In the genomic region with DNA sequence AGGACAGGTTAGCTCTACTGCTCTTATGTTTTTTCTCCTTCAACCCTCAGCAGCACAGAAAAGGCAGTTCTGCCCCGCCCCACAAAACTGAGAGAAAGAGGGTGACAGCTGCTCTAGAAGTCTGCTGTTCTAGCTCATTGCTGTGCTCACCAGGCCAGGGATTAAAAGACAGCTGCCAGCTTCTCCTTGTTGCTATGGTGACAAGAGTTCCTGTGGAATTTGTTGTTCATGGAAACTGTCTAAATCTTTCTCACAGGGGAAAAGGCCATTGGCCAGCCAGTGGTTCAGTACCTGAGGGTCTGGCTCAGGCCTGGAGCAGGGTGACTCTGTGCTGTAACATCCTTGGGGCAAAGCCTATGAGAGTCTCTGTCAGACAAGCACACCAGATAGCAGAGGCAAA, we compare ENCODE assay signal across 13 mouse cellular contexts.
DNase-seq lines count a peak whose midpoint lies in the region; ATAC-seq lines count a peak whose summit lies in the region.
"Had no signal": no experiment of that assay in that cellular context is flagged by ENCODE, and none has a peak within 500 bp of the region (broad histone marks: within the 10 kb centered on the region; RNA-seq: fewer than 3 reads in every experiment).

No protein-coding gene starts in this region.

- H3K9ac ChIP-seq in forebrain, embryonic 14.5 days (ENCODE audit: low read length): no peak overlapping the region
- H3K9ac ChIP-seq: liver, embryonic 12.5 days; stomach, embryonic 15.5 days had no signal

- no peak overlapping the region for H3K27ac ChIP-seq in forebrain, embryonic 14.5 days (ENCODE audit: low read depth, low read length)
- H3K27ac ChIP-seq: liver, embryonic 12.5 days; stomach, embryonic 15.5 days had no signal

- H3K9me3 ChIP-seq in forebrain, embryonic 14.5 days (replicated peaks; ENCODE audit: control insufficient read depth, low read length): no peaks in the 10 kb centered on the region
- H3K9me3 ChIP-seq: liver, embryonic 12.5 days; stomach, embryonic 15.5 days had no signal

- WGBS in forebrain, embryonic 14.5 days: 35% methylated on average over 1 of the region's 1 CpGs

- intact Hi-C loops in gastrocnemius, postnatal 14 days (cut with DNase I; ENCODE audit: low total_unique reads): no loop called here

- ATAC-seq in forebrain, embryonic 14.5 days: peak; percentile 46; the same call in 1 of the 2 replicates
- ATAC-seq in erythroblast, adult 5-6 weeks (replicated peaks; ENCODE audit: low FRiP score, poor library complexity, severe bottlenecking): no peak
- ATAC-seq: liver, embryonic 12.5 days had no signal

- peaks cover 2% of the 10 kb centered on the region; the same call in 1 of the 2 replicates for H3K4me1 ChIP-seq in forebrain, embryonic 14.5 days (ENCODE audit: control insufficient read depth, insufficient read depth, low read length)
- H3K4me1 ChIP-seq: liver, embryonic 12.5 days; stomach, embryonic 15.5 days had no signal

- H3K4me3 ChIP-seq in forebrain, embryonic 14.5 days (ENCODE audit: low read depth, low read length): no peak overlapping the region
- H3K4me3 ChIP-seq: liver, embryonic 12.5 days; stomach, embryonic 15.5 days had no signal

- peak; percentile 4 to 30 for DNase-seq in cerebellum, postnatal 14 days
- no peak for DNase-seq in cerebellum, adult 8-10 months
- peak; percentile 57 for DNase-seq in forebrain, embryonic 14.5 days (ENCODE audit: low spot score)
- peak; percentile 25 for DNase-seq in layer of hippocampus, adult 9-10 months (ENCODE audit: low spot score)
- DNase-seq in neural tube, embryonic 10.5 days (ENCODE audit: extremely low spot score, low spot score): peak; percentile 12
- DNase-seq in kidney, postnatal 4 days: no peak
- DNase-seq in gastrocnemius, postnatal 14 days: no peak
- DNase-seq: adrenal gland, postnatal 10 days; cerebellum, postnatal 25 days; kidney, postnatal 10 days had no signal

- H3K27me3 ChIP-seq in forebrain, embryonic 14.5 days (replicated peaks; ENCODE audit: control insufficient read depth, insufficient read depth, low read length): no peaks in the 10 kb centered on the region
- H3K27me3 ChIP-seq: liver, embryonic 12.5 days; stomach, embryonic 15.5 days had no signal

- no peaks in the 10 kb centered on the region for H3K36me3 ChIP-seq in forebrain, embryonic 14.5 days (ENCODE audit: control insufficient read depth, insufficient read depth, low read length)
- H3K36me3 ChIP-seq: liver, embryonic 12.5 days; stomach, embryonic 15.5 days had no signal

- H3K4me2 ChIP-seq in forebrain, embryonic 14.5 days (ENCODE audit: low read length): no peak overlapping the region
- H3K4me2 ChIP-seq: liver, embryonic 12.5 days; stomach, embryonic 15.5 days had no signal

Comparison
In these comparisons a context has a peak if more than half of its experiments do, and no peak if none do; other contexts are left out.
1. DNase-seq: peak in cerebellum, postnatal 14 days (2 of 2), forebrain, embryonic 14.5 days (single experiment), layer of hippocampus, adult 9-10 months (single experiment) and neural tube, embryonic 10.5 days (single experiment); none in cerebellum, adult 8-10 months (single experiment), kidney, postnatal 4 days (0 of 2) and gastrocnemius, postnatal 14 days (single experiment).